Mouse (Mus musculus) lung, postnatal 25 days (tissue): Measurements from ENCODE around the gene Rnf224.

ENCODE experiments used
- DNase-seq: peaks from one replicate; pipeline ENCODE4 v3.0.0; 2022; ENCODE audit warnings: low spot score

The Rnf224 gene

GRCm38 (mm10) chr2:25225811-25226379 lies 10.7 kb downstream of the Rnf224 start:
- no peak for DNase-seq

GRCm38 (mm10) chr2:25224766-25225752 lies 11.5 kb downstream of the Rnf224 start:
- DNase-seq = peak; percentile 100

GRCm38 (mm10) chr2:25224492-25224765 lies 12.2 kb downstream of the Rnf224 start, which contains the start of gene Tubb4b:
Gene Tubb4b, minus strand, starts transcription at chr2:25224702.
- DNase-seq = no peak

- DNase-seq = peak; percentile 87
Observed at GRCm38 (mm10) chr2:25223681-25224491, 12.7 kb downstream of the Rnf224 start.

- DNase-seq = no peak
Observed at GRCm38 (mm10) chr2:25221331-25221772, 15.2 kb downstream of the Rnf224 start.

- DNase-seq = no peak
Observed at GRCm38 (mm10) chr2:25218445-25218844, 18.1 kb downstream of the Rnf224 start, which contains the start of gene Fam166a. Gene Fam166a, plus strand, starts transcription at chr2:25218745.

- no peak for DNase-seq
Observed at GRCm38 (mm10) chr2:25217666-25218065, 18.9 kb downstream of the Rnf224 start.

GRCm38 (mm10) chr2:25214444-25214843 lies 22.1 kb downstream of the Rnf224 start, which contains the start of gene Stpg3:
Gene Stpg3, minus strand, starts transcription at chr2:25214637.
- DNase-seq = no peak

- DNase-seq = no peak
Observed at GRCm38 (mm10) chr2:25213266-25213865, 23.2 kb downstream of the Rnf224 start.

GRCm38 (mm10) chr2:25211121-25211670 lies 25.4 kb downstream of the Rnf224 start, which contains the start of gene Nelfb:
Gene Nelfb, minus strand, starts transcription at chr2:25211489.
- DNase-seq = peak; percentile 92

- DNase-seq = no peak
Observed at GRCm38 (mm10) chr2:25210686-25211085, 25.9 kb downstream of the Rnf224 start.

GRCm38 (mm10) chr2:25207593-25207992 lies 29.0 kb downstream of the Rnf224 start:
- no peak for DNase-seq

- DNase-seq = no peak
Observed at GRCm38 (mm10) chr2:25203631-25204214, 32.9 kb downstream of the Rnf224 start.

- no peak for DNase-seq
Observed at GRCm38 (mm10) chr2:25200631-25201030, 36.0 kb downstream of the Rnf224 start.

GRCm38 (mm10) chr2:25197946-25198345 lies 38.6 kb downstream of the Rnf224 start:
- DNase-seq = no peak

GRCm38 (mm10) chr2:25197191-25197590 lies 39.4 kb downstream of the Rnf224 start:
- peak; percentile 60 for DNase-seq

GRCm38 (mm10) chr2:25196172-25196954 lies 40.2 kb downstream of the Rnf224 start, which contains the start of gene Tor4a:
Gene Tor4a, minus strand, starts transcription at chr2:25196886.
- DNase-seq = peak; percentile 92

GRCm38 (mm10) chr2:25195211-25196156 lies 41.1 kb downstream of the Rnf224 start:
- peak; percentile 88 for DNase-seq
